Mouse (Mus musculus) frontal cortex, postnatal 36 days (tissue): ENCODE measurements at regions not wholly inside any gene's neighbourhood (a gene's known extent, or its start where the extent isn't known, plus 50 kb on each side); places are given as distances from the start of the nearest gene placed in this dataset.
A peak's percentile ranks its signal among the peaks of the same experiment; 100 is the strongest.

Source experiments
- DNase-seq, 2 experiments: peaks; one replicate each; pipeline ENCODE4 v3.0.0; 2022; ENCODE audit warnings: low spot score in 2 of 2

DNA sequence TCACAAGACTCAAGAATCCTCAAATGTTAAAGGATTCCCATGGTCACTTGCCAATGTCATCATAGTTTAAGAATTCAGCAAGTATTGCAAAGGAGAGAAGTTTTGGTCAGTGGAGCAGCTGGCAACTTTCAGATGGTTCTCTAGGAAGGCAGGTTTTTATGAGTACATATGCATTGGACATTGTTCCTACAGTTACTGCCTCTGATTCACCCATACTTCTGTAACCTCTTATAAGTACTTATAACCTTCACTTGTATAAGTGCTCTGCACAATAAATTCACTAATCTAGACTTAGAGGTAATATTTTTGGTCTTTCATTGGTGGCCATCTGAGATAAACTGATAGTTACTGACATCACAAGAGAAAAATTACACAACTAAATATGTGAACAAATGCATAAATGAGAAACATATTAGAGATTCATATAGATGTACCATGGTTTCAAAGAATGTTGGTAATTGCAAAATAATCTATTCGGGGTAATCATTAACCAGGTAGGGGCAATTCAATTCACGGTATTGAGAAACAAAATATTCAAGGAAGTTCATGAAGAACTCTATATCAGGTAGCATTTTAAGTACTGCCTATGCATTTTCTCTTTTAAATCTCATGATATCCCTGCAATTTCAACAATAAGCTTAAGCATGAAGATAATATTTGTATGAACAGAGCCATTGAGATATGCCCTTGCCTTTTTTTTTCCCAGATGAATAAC, 1059.6 kb downstream of the Pla2g4a start:
- DNase-seq: no peak

DNA sequence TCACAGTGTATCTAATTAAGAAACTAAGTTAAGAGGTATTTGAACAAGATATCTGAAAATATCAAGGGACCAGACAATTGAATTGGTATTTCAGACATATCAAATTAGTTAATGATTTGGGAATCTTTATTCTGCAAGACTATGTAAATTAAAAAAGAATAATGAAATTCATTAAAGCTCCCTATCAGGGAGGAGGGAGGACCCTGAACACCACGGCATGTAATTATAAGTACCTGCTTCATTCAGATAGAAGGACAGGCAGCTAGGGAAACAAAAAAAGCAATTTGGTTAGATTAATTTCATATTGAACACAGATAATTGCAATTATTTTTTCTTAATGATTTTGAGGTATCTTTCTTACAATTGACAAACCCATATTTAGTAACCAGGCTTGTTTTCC, 1090.3 kb downstream of the Pla2g4a start:
- DNase-seq: no peak

DNA sequence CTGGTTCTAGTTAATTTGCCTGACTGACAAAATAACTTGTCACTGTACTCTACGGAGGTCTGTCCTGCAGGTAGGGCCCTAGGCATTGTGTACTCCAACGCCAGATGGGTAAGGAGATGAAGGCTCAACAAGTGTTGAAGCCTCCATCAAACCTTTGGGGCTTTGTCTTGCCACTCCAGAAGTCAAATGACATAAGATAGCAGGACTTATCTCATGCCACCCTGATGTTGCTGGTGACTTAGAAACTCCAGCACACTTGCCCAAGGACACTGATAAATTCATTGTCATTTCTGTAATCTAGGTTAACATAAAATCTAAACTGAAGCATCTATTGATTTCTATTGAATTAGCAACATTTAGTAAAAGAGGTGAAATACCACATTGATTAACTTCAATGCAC, 1097.5 kb downstream of the Pla2g4a start:
- DNase-seq: no peak

DNA sequence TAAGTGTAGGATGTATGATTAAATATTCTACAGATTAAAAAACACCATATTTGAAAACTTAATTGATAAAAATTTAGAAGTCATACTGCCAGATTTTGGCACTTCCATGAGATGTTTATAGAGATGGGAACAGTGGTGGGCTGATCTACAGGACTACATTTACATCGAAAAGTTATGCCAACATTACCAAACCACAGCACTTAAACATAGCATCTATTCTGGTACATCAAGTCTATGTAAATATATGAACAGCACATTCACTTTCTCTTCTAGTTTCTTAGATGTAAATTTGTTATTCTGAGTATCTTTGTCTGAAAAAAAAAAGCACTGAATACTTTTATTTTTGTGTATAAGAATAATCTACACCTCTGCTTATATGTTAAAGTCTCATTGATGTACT, 1108.1 kb downstream of the Pla2g4a start:
- no peak for DNase-seq

DNA sequence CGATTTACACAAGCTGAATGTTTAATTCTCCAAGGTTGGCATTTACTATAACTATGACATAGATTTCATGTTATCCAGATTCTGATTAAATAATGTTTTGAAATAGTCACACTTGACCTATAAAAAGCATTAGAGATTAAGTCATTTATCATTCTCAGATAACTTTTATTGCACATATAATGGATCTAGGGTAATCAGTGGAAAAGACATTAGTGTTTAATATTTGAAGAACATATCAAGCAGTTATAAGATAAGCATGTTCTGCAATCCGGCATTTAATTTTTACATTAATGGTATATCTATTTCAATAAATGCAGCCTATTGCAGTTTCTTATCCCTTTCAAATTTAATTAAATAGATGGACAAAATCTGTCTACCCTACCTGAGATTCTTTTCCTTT, 1114.5 kb downstream of the Pla2g4a start:
- no peak for DNase-seq

DNA sequence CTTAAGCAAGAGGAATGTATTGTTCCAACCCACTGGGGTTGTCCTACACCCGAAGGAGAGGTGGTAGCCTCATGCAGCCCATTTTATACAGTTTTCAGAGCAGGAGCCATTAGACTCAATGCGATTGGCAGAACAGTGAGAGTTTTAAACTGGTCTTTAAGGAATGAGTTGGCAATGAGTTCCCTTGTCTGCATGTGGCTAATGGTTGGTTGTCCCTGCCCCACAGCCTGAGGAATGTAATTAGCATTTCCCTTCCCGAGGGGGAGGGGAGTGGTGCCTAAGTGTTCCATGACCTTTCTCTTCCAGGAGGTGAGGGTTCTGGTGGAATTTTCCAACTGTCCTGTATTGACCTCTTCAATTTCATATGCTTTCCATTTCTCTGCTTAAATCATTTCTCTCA, 1137.9 kb downstream of the Pla2g4a start:
- no peak for DNase-seq

- DNase-seq: no peak
Observed at GRCm38 (mm10) chr1:148808707-148809106, 1152.4 kb downstream of the Pla2g4a start.

GRCm38 (mm10) chr1:148797110-148797509, 1164.0 kb downstream of the Pla2g4a start:
- no peak for DNase-seq

- peak in 1 of 2 experiments; percentile 13 for DNase-seq
Observed at GRCm38 (mm10) chr1:148750806-148751205, 1210.3 kb downstream of the Pla2g4a start.

DNA sequence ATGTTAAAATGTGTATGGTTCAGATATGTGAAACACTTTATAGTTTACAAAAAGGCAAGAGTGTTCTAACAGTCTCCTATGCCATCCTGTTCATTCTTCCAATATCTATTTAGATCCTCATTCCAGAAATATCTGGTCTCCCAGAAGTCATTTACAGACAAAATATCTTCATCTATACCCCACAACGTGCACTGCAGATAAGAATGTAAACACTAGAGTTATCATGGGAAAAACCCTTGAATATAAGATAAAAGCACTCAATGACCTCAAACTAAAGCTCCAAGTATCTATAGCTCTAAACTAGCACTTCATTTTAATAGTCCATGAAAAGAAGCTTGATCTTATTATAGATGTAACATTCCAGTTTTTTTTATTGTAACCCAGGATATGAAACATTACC, 1239.0 kb downstream of the Pla2g4a start:
- no peak for DNase-seq

DNA sequence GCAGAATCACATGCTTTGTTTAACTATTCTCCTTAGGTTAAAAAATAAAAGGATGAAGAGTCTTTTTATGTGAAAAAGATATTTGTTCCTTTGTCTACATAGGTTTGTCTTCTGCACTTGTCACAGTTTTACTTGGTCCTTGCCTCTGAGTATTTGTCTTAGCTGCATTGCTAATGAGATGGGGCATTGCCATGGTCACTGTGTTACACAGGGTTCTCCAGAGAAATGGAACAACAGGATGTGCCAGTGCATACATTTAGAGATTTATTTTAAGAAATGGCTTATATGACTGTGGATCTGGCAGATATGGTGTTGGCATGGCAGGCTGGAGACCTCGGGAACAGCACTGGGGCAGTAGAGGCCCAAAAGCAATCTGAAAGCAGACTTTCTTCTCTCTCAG, 1239.7 kb downstream of the Pla2g4a start:
- DNase-seq: no peak

DNA sequence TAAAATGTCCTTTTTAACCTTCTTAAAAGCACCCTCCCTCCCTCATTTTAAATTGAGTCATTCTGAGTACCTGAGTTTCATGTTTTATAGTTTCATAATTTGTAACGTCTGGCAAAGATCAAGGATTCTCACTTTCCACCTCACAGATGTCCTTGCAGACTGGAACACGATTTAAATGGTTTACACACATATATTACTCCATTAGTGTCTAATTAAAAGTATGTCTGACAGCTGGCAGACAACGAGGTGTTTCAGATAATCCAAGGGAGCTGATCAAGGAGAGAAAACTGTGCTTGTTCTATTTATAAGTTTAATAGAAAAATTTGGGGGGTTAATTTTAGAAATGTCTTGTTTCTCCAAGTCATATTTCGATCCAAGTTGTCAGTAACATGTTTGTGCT, 1240.1 kb downstream of the Pla2g4a start:
- DNase-seq: no peak

DNA sequence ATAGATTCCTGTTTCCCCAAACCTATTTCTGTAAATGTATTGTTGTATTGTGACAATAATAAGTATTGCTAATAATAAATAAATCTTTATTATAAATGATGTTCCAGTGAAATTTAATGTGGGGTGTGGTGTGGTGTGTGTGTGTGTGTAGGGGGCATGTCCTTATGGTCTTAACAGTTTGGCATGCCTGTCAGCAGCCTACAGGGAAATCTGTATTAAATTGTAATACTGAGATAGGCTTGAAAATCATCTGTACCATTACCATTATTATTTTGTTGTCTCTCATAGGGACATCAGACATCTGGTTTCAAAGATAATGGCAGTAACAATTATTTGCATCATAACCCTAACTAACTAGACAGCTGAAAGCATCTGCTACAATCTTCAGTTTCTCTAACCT, 1253.0 kb downstream of the Pla2g4a start:
- no peak for DNase-seq

DNA sequence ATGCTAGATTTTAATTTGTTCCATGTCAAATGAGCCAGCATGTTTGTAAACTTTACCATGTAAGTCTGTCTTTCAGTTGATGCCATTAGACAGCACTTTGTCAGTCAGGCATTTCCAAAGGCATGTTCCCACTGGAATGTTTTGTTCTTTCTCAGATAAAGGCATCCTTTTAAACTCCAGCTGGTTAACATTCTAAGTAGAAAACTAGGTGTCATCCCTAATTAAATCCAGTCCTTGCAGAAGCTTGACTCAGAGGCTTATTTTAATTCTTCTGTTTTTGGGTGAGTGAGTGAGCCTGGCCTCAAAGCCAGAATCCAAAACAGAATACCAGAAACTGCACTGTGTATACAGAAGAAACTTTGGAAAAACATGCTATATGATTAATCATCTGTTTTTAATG, 1253.4 kb downstream of the Pla2g4a start:
- no peak for DNase-seq

DNA sequence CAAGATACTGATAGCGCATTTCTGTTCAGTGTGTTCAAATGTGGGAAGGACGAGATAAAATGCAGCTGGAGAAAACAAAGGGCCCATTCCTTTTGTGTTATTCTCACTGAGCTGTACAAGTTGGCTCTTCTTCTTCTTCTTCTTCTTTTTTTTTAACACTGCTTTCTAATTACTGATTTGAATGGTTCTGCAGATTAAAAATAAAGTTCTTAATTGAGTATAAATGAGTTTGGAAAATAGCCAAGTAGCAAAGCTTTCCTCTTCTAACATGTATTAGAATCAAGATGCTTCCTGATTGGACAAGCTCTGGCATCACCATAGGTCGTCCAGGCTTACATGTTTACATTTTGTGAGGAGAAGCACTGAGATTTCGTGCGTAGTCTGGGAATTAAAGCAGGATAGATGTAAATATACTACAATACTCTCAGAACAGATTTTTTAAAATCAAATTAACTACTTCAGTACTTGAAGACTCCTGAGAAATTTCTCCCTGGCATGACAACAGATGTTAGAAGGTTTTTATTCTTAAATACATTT, 1254.8 kb downstream of the Pla2g4a start:
- DNase-seq: no peak

DNA sequence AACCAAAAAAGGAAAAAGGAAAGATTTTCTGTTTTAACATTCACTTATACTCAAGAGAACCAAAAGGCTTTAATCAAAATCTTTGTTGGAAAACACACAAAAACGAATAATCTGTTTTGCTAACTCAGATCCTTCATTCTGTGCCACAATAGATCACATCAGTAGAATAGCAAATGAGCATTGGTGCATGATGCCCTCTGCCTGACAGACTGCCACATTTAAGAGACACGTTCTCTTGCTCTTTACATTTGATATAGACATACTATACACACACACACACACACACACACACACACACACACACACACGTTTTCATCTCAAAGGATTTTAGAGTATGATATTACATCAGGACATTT, 1260.5 kb downstream of the Pla2g4a start:
- DNase-seq: no peak

- no peak for DNase-seq
Observed at GRCm38 (mm10) chr1:148699854-148700598, 1261.1 kb downstream of the Pla2g4a start.

DNA sequence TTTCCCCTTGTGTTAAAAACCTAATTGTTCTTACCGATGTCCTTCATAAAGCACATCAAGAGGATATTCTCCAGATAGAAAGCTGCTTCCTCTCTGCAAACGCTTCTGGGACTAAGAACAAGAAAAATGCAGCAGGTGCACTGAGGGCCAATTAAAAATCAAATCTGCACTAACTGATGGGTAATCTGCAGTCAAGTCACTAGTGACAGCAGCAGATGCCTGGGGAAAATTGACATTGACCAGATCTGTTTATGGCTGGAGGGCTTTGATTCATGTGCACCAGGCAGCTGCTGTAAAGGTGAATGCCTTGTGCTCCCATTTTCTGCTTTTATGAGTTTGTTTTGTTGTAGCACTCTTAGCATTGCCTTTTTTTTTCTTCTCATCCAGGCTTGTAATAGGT, 1271.0 kb downstream of the Pla2g4a start:
- no peak for DNase-seq

GRCm38 (mm10) chr1:148689618-148690017, 1271.5 kb downstream of the Pla2g4a start:
- DNase-seq: no peak

- no peak for DNase-seq
Observed at GRCm38 (mm10) chr1:148675516-148675915, 1285.6 kb downstream of the Pla2g4a start.

DNA sequence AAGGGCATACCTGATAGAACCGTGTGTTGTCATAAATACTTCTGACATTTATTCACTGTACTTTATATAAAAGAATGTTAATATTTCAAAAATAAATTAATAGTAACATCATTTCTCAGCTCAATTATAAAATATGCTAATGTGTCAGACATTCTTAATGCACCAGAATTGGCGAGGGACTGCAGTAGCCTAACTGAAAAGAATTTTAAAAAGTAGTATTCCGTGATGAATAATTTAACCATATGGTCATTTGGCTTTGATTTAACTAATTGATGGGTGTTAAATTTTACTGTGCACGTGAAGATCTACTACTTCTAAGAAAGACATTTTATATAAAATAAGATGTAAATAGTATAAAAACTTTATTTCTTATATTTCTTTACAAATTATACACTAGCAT, 1296.7 kb downstream of the Pla2g4a start:
- no peak for DNase-seq

GRCm38 (mm10) chr1:148656990-148657389, 1304.1 kb downstream of the Pla2g4a start:
- no peak for DNase-seq
